Mouse (Mus musculus): ENCODE data around the gene Sema3a. TPM values are rescaled to one million over a fixed set of nuclear protein-coding genes. Genes with fewer than 3 reads are reported as not detected.

Sema3a gene
- polyA plus RNA-seq, 1 experiment from 2014 or later: 30.7 TPM

- WGBS: 75% methylated on average over 1 of the region's 1 CpGs
- H3K36me3 ChIP-seq (ENCODE audit: control insufficient read depth, insufficient read depth, low read length): no peaks in the 10 kb centered on the region
- H3K9me3 ChIP-seq (ENCODE audit: control insufficient read depth, low read length): no peaks in the 10 kb centered on the region
- H3K4me3 ChIP-seq (ENCODE audit: low read length): no peak overlapping the region
- H3K4me2 ChIP-seq (replicated peaks; ENCODE audit: low read depth, low read length): no peak overlapping the region
- H3K27ac ChIP-seq (ENCODE audit: low read depth, low read length): no peak overlapping the region
- H3K4me1 ChIP-seq (ENCODE audit: control insufficient read depth, insufficient read depth, low read length): no peaks in the 10 kb centered on the region
- no peak overlapping the region for H3K9ac ChIP-seq (ENCODE audit: low read depth, low read length)
- no peaks in the 10 kb centered on the region for H3K27me3 ChIP-seq (ENCODE audit: control insufficient read depth, insufficient read depth, low read length)
- ATAC-seq (ENCODE audit: low FRiP score, low TSS enrichment): no peak
These were observed 303.5 kb downstream of the Sema3a start for GRCm38 (mm10) chr5:13428702-13429101.

- no peak for ATAC-seq (ENCODE audit: low FRiP score, low TSS enrichment)
- H3K4me1 ChIP-seq (ENCODE audit: control insufficient read depth, insufficient read depth, low read length): no peaks in the 10 kb centered on the region
- WGBS: 85% methylated on average over 2 of the region's 2 CpGs
- no peaks in the 10 kb centered on the region for H3K27me3 ChIP-seq (ENCODE audit: control insufficient read depth, insufficient read depth, low read length)
- no peak overlapping the region for H3K9ac ChIP-seq (ENCODE audit: low read depth, low read length)
- H3K4me2 ChIP-seq (replicated peaks; ENCODE audit: low read depth, low read length): no peak overlapping the region
- H3K9me3 ChIP-seq (ENCODE audit: control insufficient read depth, low read length): no peaks in the 10 kb centered on the region
- H3K27ac ChIP-seq (ENCODE audit: low read depth, low read length): no peak overlapping the region
- H3K36me3 ChIP-seq (ENCODE audit: control insufficient read depth, insufficient read depth, low read length): no peaks in the 10 kb centered on the region
- H3K4me3 ChIP-seq (ENCODE audit: low read length): no peak overlapping the region
These were observed 306.6 kb downstream of the Sema3a start for GRCm38 (mm10) chr5:13431827-13432226.

- no peak overlapping the region for H3K9ac ChIP-seq (ENCODE audit: low read depth, low read length)
- 0 out of 2 replicates have a peak, but pooled peaks have one; percentile 57 for ATAC-seq (ENCODE audit: low FRiP score, low TSS enrichment)
- H3K4me1 ChIP-seq (ENCODE audit: control insufficient read depth, insufficient read depth, low read length): no peaks in the 10 kb centered on the region
- H3K9me3 ChIP-seq (ENCODE audit: control insufficient read depth, low read length): no peaks in the 10 kb centered on the region
- 36% methylated on average over 3 of the region's 3 CpGs for WGBS
- H3K4me3 ChIP-seq (ENCODE audit: low read length): no peak overlapping the region
- H3K4me2 ChIP-seq (replicated peaks; ENCODE audit: low read depth, low read length): no peak overlapping the region
- H3K36me3 ChIP-seq (ENCODE audit: control insufficient read depth, insufficient read depth, low read length): no peaks in the 10 kb centered on the region
- H3K27ac ChIP-seq (ENCODE audit: low read depth, low read length): no peak overlapping the region
- H3K27me3 ChIP-seq (ENCODE audit: control insufficient read depth, insufficient read depth, low read length): no peaks in the 10 kb centered on the region
These were observed 307.4 kb downstream of the Sema3a start for GRCm38 (mm10) chr5:13432574-13432973.

- Histone ChIP-seq H3K9me3 (ENCODE audit: control insufficient read depth, low read length) (no peaks in the 10 kb centered on the region), H3K27me3 (ENCODE audit: control insufficient read depth, insufficient read depth, low read length) (no peaks in the 10 kb centered on the region), H3K27ac (ENCODE audit: low read depth, low read length) (no peak overlapping the region), H3K36me3 (ENCODE audit: control insufficient read depth, insufficient read depth, low read length) (no peaks in the 10 kb centered on the region), H3K4me1 (ENCODE audit: control insufficient read depth, insufficient read depth, low read length) (no peaks in the 10 kb centered on the region), H3K4me3 (ENCODE audit: low read length) (no peak overlapping the region), H3K9ac (ENCODE audit: low read depth, low read length) (no peak overlapping the region), H3K4me2 (replicated peaks; ENCODE audit: low read depth, low read length) (no peak overlapping the region)
- ATAC-seq (ENCODE audit: low FRiP score, low TSS enrichment): 0 out of 2 replicates have a peak, but pooled peaks have one; percentile 57
- WGBS: 65% methylated on average over 2 of the region's 2 CpGs
These were observed 308.1 kb downstream of the Sema3a start for GRCm38 (mm10) chr5:13433303-13433702.

GRCm38 (mm10) chr5:13441112-13441511, 315.9 kb downstream of the Sema3a start:
- ATAC-seq (ENCODE audit: low FRiP score, low TSS enrichment): peak; percentile 82; the same call in 1 of the 2 replicates
- Histone ChIP-seq H3K9me3 (ENCODE audit: control insufficient read depth, low read length) (no peaks in the 10 kb centered on the region), H3K27me3 (ENCODE audit: control insufficient read depth, insufficient read depth, low read length) (no peaks in the 10 kb centered on the region)

GRCm38 (mm10) chr5:13460182-13461001, 335.2 kb downstream of the Sema3a start:
- Histone ChIP-seq H3K27ac (ENCODE audit: low read depth, low read length) (no peak overlapping the region; the same call in 1 of the 2 replicates), H3K4me2 (replicated peaks; ENCODE audit: low read depth, low read length) (no peak overlapping the region), H3K9me3 (ENCODE audit: control insufficient read depth, low read length) (no peaks in the 10 kb centered on the region), H3K36me3 (ENCODE audit: control insufficient read depth, insufficient read depth, low read length) (no peaks in the 10 kb centered on the region; the same call in 1 of the 2 replicates), H3K9ac (ENCODE audit: low read depth, low read length) (no peak overlapping the region), H3K4me1 (ENCODE audit: control insufficient read depth, insufficient read depth, low read length) (no peaks in the 10 kb centered on the region), H3K27me3 (ENCODE audit: control insufficient read depth, insufficient read depth, low read length) (no peaks in the 10 kb centered on the region), H3K4me3 (ENCODE audit: low read length) (no peak overlapping the region)
- peak; percentile 76 for ATAC-seq (ENCODE audit: low FRiP score, low TSS enrichment)
- WGBS: 31% methylated on average over 1 of the region's 1 CpGs

More at GRCm38 (mm10) chr5:13441112-13441511, 315.9 kb downstream of the Sema3a start:
- H3K4me2 ChIP-seq (replicated peaks; ENCODE audit: low read depth, low read length): no peak overlapping the region
- H3K36me3 ChIP-seq (ENCODE audit: control insufficient read depth, insufficient read depth, low read length): no peaks in the 10 kb centered on the region
- no peak overlapping the region for H3K9ac ChIP-seq (ENCODE audit: low read depth, low read length)
- H3K4me1 ChIP-seq (ENCODE audit: control insufficient read depth, insufficient read depth, low read length): 0 out of 2 replicates have a peak, but pooled peaks cover 5% of the 10 kb centered on the region
- no peak overlapping the region for H3K27ac ChIP-seq (ENCODE audit: low read depth, low read length)
- no peak overlapping the region for H3K4me3 ChIP-seq (ENCODE audit: low read length)

- no peak for ATAC-seq (ENCODE audit: low FRiP score, low TSS enrichment)
- Histone ChIP-seq H3K27ac (ENCODE audit: low read depth, low read length) (no peak overlapping the region), H3K9ac (ENCODE audit: low read depth, low read length) (no peak overlapping the region), H3K4me2 (replicated peaks; ENCODE audit: low read depth, low read length) (no peak overlapping the region), H3K9me3 (ENCODE audit: control insufficient read depth, low read length) (no peaks in the 10 kb centered on the region), H3K27me3 (ENCODE audit: control insufficient read depth, insufficient read depth, low read length) (no peaks in the 10 kb centered on the region), H3K4me1 (ENCODE audit: control insufficient read depth, insufficient read depth, low read length) (0 out of 2 replicates have a peak, but pooled peaks cover 9% of the 10 kb centered on the region), H3K36me3 (ENCODE audit: control insufficient read depth, insufficient read depth, low read length) (no peaks in the 10 kb centered on the region), H3K4me3 (ENCODE audit: low read length) (no peak overlapping the region)
- 58% methylated on average over 7 of the region's 7 CpGs for WGBS
These were observed 343.6 kb downstream of the Sema3a start for GRCm38 (mm10) chr5:13468856-13469255.

GRCm38 (mm10) chr5:13469401-13469800, 344.2 kb downstream of the Sema3a start:
- Histone ChIP-seq H3K36me3 (ENCODE audit: control insufficient read depth, insufficient read depth, low read length) (no peaks in the 10 kb centered on the region), H3K4me3 (ENCODE audit: low read length) (no peak overlapping the region), H3K9me3 (ENCODE audit: control insufficient read depth, low read length) (no peaks in the 10 kb centered on the region), H3K27ac (ENCODE audit: low read depth, low read length) (no peak overlapping the region), H3K27me3 (ENCODE audit: control insufficient read depth, insufficient read depth, low read length) (no peaks in the 10 kb centered on the region), H3K4me2 (replicated peaks; ENCODE audit: low read depth, low read length) (no peak overlapping the region), H3K9ac (ENCODE audit: low read depth, low read length) (no peak overlapping the region), H3K4me1 (ENCODE audit: control insufficient read depth, insufficient read depth, low read length) (0 out of 2 replicates have a peak, but pooled peaks cover 9% of the 10 kb centered on the region)
- no peak for ATAC-seq (ENCODE audit: low FRiP score, low TSS enrichment)
- WGBS: 57% methylated on average over 5 of the region's 5 CpGs
